Mouse (Mus musculus): ENCODE measurements around the gene Casp7. TPM values are rescaled to one million over a fixed set of nuclear protein-coding genes. Genes with fewer than 3 reads are reported as not detected.

Casp7 gene
- polyA plus RNA-seq, 1 experiment from 2014 or later: 20.5 TPM

DNA sequence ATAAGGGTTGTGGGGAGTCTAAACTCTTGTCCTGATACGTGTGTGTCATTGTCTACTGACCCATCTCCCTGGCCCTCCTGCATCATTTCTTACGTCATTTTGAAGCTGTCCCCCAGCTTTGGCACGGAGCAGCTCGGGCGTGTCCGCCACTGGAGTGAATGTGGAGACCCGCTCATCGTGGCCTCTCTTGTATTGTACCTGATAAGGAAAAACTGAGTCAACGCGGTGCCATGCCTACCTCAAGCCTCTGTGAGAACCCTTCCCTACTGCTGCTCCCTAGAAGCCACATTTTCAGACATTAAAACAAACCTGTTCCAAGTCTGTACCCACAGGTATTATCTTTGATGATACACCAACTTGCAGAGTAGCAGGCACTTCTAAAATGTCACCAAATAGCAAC lies 15.5 kb upstream of the Casp7 start:
- POLR2A ChIA-PET: no interaction called here
- CTCF ChIA-PET: no interaction called here

DNA sequence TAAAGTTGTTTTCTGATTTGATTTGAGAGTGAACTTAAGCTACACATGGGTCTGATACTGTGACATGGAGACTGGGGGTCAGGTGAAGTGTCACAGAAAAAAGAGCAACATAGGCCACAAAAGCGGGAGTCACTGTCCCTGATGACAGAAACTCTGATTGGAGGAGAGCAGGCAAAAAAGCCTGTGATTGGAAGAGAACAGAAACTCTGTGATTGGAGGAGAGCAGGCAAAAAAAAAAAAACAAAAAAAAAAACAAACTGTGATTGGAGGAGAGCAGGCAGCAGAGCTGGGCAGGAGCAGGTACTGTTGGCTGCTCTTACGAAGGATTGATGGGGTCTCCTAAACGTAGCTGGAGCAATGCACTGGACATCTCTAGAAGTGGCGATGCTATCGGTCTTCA lies 11.4 kb upstream of the Casp7 start:
- ChIA-PET POLR2A (interaction anchor here (2.0 kb wide), 1 partner anchor 11 kb away, joined by 5 read pairs; no protein-coding TSS in a partner anchor), CTCF (interaction anchor here (0.7 to 1.3 kb wide), 3 partner anchors 9 to 21 kb away, joined by 3 to 5 read pairs (median 5); no protein-coding TSS in a partner anchor)
- in situ Hi-C loops (cut with MboI; ENCODE audit: low pct_unique_long_range_greater_than_20kb): no loop called here
- no peak for ATAC-seq
- no peak for TF ChIP-seq CTCF (IDR thresholded peaks at IDR 0.05)
- DNase-seq (ENCODE audit: low read depth, low spot score): no peak
- no peaks in the 10 kb centered on the region for H3K27me3 ChIP-seq

More for the DNA sequence above, 15.5 kb upstream of the Casp7 start:
- ATAC-seq: no peak
- DNase-seq (ENCODE audit: low read depth, low spot score): no peak
- no peaks in the 10 kb centered on the region for H3K27me3 ChIP-seq
- in situ Hi-C loops (cut with MboI; ENCODE audit: low pct_unique_long_range_greater_than_20kb): no loop called here
- no peak for TF ChIP-seq CTCF (IDR thresholded peaks at IDR 0.05)

- ChIA-PET CTCF (interaction anchor here (0.7 to 1.3 kb wide), 3 partner anchors 10 to 20 kb away, joined by 3 to 5 read pairs (median 5); no protein-coding TSS in a partner anchor), POLR2A (interaction anchor here (2.0 kb wide), 1 partner anchor 11 kb away, joined by 5 read pairs; no protein-coding TSS in a partner anchor)
- no peaks in the 10 kb centered on the region for H3K27me3 ChIP-seq
- TF ChIP-seq CTCF (IDR thresholded peaks at IDR 0.05): no peak
- no peak for ATAC-seq
- in situ Hi-C loops (cut with MboI; ENCODE audit: low pct_unique_long_range_greater_than_20kb): no loop called here
- DNase-seq (ENCODE audit: low read depth, low spot score): no peak
Observed at GRCm38 (mm10) chr19:56386095-56386494, 10.8 kb upstream of the Casp7 start.

DNA sequence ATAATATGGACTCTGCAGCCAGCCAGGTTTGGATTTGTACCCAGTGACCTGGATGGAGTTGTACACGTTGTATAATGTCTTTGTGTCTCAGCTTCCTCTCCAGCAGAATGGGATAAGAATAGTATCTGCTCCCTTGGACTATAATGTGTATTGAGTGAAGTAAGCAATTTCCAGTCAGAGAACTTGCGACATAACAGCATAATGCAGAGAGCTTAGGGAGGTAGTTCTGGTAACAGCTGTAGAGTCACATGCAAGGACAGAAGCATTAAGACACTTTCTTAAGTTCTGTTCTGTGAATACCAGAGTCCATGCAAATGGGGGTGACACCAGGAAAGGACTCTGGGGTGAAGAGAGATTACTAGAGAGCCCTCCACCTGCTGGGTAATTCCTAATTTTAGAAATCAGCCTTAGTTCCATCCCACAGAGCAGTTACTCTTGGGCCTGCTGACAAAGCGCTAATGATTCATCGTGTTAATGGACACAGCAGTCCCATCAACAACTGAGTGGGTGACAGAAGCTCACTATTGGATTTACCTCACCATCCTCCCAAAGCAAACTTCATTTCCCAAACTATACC lies 9.1 kb upstream of the Casp7 start:
- no peaks in the 10 kb centered on the region for H3K27me3 ChIP-seq
- DNase-seq (ENCODE audit: low read depth, low spot score) (no peak), ATAC-seq (peak; percentile 21)
- no peak for TF ChIP-seq CTCF (IDR thresholded peaks at IDR 0.05)
- POLR2A ChIA-PET: interaction anchor here (0.7 kb wide), 1 partner anchor 34 kb away, joined by 3 read pairs; no protein-coding TSS in a partner anchor
- CTCF ChIA-PET: interaction anchor here (1.0 kb wide), 1 partner anchor 10 kb away, joined by 4 read pairs; no protein-coding TSS in a partner anchor
- in situ Hi-C loops (cut with MboI; ENCODE audit: low pct_unique_long_range_greater_than_20kb): no loop called here

GRCm38 (mm10) chr19:56389176-56389575 lies 7.8 kb upstream of the Casp7 start:
- H3K27me3 ChIP-seq: no peaks in the 10 kb centered on the region
- no peak for ATAC-seq
- DNase-seq (ENCODE audit: low read depth, low spot score): no peak
- ChIA-PET CTCF (no interaction called here), POLR2A (no interaction called here)
- in situ Hi-C loops (cut with MboI; ENCODE audit: low pct_unique_long_range_greater_than_20kb): no loop called here
- no peak for TF ChIP-seq CTCF (IDR thresholded peaks at IDR 0.05)

- in situ Hi-C loops (cut with MboI; ENCODE audit: low pct_unique_long_range_greater_than_20kb): no loop called here
- ATAC-seq: no peak
- H3K27me3 ChIP-seq: no peaks in the 10 kb centered on the region
- DNase-seq (ENCODE audit: low read depth, low spot score): no peak
- ChIA-PET CTCF (no interaction called here), POLR2A (no interaction called here)
- no peak for TF ChIP-seq CTCF (IDR thresholded peaks at IDR 0.05)
Observed at GRCm38 (mm10) chr19:56389879-56390278, 7.0 kb upstream of the Casp7 start, which contains the start of gene Nrap. TSS of gene Nrap (minus strand) at chr19:56390037.

GRCm38 (mm10) chr19:56391307-56392046 lies 5.5 kb upstream of the Casp7 start:
- in situ Hi-C loops (cut with MboI; ENCODE audit: low pct_unique_long_range_greater_than_20kb): no loop called here
- no peak for ATAC-seq
- POLR2A ChIA-PET: no interaction called here
- no peaks in the 10 kb centered on the region for H3K27me3 ChIP-seq
- DNase-seq (ENCODE audit: low read depth, low spot score): no peak
- CTCF ChIA-PET: no interaction called here
- TF ChIP-seq CTCF (IDR thresholded peaks at IDR 0.05): no peak

DNA sequence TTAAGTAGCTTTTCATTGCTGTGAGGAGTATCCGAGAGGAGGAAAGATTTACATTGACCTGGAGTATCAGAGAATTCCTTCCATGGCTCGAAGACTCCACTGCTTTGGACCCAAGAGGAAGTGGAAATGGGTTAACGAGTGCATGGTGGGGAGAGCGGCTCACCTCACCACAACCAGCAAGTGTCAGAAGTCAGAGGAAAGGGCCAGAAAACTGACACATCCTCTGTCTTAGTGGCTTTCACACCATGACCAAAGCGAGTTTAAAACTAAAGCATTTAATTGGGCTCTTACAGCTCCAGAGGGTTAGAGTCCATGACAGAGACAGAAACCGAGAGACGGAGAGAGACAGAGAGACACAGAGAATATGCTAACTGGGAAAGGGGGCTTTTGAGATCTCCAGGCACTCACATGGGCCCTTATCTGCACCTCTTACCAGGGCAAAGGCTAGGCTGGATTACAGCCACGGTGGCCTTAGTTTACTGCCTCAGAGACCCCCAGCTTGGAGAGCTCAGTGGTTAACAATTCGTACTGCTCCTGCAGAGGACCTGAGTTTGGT lies 3.5 kb upstream of the Casp7 start:
- CTCF ChIA-PET: no interaction called here
- POLR2A ChIA-PET: no interaction called here
- in situ Hi-C loops (cut with MboI; ENCODE audit: low pct_unique_long_range_greater_than_20kb): no loop called here
- ATAC-seq (no peak), DNase-seq (ENCODE audit: low read depth, low spot score) (no peak)
- H3K27me3 ChIP-seq: no peaks in the 10 kb centered on the region
- TF ChIP-seq CTCF (IDR thresholded peaks at IDR 0.05): no peak

DNA sequence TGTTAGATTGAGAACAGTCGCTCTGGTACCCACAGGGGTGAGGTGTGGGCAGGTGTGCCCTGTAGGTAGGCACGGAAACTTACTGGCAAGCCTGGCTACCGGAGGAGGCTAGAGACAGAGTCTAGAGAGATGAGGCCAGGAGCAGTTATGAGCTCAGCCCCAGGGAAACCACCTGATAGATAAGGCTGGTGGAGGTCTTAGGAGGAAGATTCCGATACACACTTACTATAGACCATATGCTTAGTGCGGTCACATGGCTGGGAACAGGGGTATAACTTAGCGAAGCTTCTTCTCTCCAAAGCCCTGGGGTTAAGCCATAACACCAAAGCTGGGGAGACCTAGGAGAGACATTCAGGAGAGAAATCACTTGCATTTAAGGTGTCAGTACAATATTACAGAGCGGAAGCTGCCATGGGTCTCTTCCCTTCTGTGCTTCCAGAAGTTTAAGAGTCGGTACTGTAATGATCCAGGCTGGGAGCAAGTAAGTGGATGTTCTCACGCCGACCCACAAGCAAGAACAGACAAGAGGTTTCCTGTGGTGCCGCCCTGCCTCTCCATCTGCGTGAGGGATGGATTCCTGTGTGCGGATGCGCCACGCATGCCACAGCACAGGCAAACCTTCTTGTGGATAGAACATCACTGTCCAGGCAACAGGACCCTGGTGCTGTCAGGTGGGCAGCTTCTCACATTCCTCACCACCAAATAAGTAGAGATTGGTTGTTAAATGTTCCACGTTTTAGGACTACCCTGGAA lies 1.6 kb upstream of the Casp7 start:
- ATAC-seq (no peak), DNase-seq (ENCODE audit: low read depth, low spot score) (no peak)
- H3K27me3 ChIP-seq: no peaks in the 10 kb centered on the region
- in situ Hi-C loops (cut with MboI; ENCODE audit: low pct_unique_long_range_greater_than_20kb): no loop called here
- ChIA-PET POLR2A (no interaction called here), CTCF (interaction anchor here (1.4 to 2.3 kb wide), 2 partner anchors 12 to 15 kb away, joined by 3 to 6 read pairs; no protein-coding TSS in a partner anchor)
- no peak for TF ChIP-seq CTCF (IDR thresholded peaks at IDR 0.05)

DNA sequence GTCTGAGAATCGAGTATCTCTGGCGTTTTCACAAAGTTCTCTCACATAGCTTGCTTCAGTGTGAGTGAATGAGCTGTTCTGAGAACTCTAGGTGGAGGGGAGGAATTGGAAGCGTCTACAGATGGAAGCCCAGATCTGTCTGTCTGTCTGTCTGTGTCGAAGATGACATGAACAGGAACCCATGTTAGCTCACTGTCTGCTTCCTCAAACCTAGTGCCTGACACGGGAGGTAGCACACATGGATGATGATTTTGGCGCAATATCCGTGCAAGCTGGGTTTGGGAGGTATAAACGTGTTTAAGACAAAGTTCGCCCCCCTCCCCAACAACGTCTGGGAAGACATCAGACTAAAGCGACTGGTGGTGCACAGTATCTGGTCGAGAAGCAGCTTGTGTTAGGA lies 702 bp upstream of the Casp7 start:
- ChIA-PET CTCF (interaction anchor here (2.3 kb wide), 1 partner anchor 13 kb away, joined by 6 read pairs; no protein-coding TSS in a partner anchor), POLR2A (interaction anchor here (1.0 to 1.4 kb wide), 2 partner anchors 12 to 22 kb away, joined by 3 read pairs; no protein-coding TSS in a partner anchor)
- ATAC-seq (no peak), DNase-seq (ENCODE audit: low read depth, low spot score) (no peak)
- in situ Hi-C loops (cut with MboI; ENCODE audit: low pct_unique_long_range_greater_than_20kb): no loop called here
- TF ChIP-seq CTCF (IDR thresholded peaks at IDR 0.05): no peak
- no peaks in the 10 kb centered on the region for H3K27me3 ChIP-seq

All from Patski (cell line).